Mouse (Mus musculus): ENCODE measurements around the gene Olfr281.

Olfr281 gene

DNA sequence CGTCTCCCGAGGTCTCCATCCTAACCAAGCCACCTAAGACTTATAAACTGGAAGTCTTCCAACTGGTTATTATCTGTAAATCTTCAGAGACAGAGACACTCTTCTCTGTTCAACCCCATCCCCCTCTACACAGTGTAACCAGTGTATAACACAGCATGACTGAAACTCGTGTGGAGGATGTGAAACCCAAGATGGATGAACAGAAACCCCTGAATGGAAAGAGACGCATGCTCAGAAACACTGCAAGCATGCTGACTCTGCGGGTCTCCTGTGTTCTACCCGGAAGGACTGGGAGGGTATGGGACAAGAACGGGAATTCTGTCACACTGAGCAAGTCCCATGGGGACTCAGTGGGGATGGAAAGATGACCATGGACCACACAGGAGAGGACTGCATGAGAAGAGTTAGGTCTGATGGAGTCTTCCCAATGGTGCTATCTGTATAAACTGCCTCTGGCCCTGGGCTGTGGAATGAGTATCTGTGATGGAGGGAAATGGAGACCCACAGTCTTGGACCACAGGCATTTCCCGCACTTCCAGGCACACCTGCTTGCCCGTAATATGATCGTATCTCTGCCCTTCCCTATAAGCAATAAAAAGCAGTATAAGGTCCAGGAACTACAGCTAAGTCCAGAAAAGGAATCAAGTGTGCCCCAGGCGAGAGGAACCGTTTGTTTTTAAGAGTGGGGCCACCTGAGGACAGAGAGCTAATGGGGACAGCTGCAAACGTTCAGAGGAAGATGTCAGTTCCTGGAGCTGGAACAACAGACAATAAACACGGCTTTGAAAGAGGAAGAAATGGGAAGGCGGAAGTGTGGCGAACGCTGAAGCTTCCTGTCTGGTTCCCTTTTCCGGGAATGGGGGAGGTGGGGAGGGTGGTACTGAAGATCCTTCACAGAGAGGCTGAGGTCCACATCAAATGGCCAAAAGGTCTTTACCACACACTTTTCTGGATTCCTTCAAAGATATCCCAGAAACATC, 31.8 kb downstream of the Olfr281 start:
- DNase-seq (ENCODE audit: low spot score in 2 of 2) = peak in 1 of 2 experiments; percentile 31

DNA sequence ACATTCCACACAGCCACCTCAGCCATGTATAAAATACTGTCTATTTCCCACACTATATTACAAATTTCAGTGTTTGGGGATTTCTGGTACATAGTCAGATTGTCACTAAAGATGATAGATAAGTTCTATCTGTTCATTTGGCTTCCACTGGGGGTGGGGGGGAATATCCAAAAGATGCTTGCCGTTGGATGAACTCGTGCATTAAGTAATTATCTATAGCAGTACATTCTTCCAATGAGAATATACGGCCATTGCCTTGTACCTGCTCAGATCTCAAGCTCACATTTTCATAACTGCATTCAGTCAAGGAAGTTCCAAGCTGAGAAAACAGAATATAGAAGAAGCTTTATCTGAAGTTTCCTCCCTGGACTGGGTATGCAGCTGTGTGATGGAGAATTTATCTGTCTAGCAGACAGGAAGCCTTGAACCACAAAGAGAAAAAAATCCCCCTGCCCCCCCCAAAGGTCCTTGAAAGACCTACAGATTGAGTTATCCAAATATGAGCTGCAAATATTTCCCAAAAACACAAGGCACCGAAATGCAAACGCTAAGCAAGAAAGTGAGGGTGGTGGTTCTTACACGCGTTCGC, 34.1 kb downstream of the Olfr281 start:
- no peak for DNase-seq (ENCODE audit: low spot score in 2 of 2)

DNA sequence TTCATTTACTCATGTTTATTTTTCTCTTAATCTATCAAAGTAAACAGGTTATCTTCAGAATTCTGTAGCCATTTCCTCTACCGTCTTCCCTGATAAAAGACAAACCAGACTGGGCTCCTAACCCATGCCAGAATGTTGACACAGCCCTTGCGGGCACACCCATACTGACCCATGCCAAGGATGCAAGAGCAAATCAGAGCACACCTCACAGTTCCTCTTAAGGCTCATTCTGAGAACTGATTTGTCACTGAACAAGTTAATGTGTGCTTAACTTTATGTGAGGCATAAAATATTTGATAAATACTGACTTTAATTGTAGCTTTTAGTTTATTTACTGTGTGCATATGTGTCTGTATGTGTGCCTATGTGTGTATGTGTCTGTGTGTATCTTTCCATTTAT, 38.9 kb downstream of the Olfr281 start:
- no peak for DNase-seq (ENCODE audit: low spot score in 2 of 2)

DNA sequence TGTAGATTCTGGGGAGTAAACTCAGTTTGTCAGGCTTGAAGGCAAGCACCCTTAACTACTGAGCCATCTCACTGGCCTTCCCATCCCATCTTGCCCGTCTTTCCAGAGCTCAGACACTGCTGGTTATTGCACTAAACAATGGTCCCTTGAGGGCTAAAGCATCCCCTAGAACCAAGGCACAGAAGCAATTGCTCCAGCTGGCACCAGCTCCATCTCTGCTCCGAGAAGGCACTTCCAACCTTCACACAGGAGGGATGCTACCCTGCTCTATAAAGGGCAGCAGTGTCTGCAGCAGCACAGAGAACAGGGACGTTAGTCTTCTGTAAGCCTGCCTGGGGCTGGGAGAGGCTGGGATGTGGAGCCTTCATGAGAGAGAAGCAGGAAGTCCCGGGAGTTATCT, 39.7 kb downstream of the Olfr281 start, which contains the start of gene Olfr279:
TSS of gene Olfr279 (plus strand) at position 301 of the 400 bp plus-strand sequence.
- DNase-seq (ENCODE audit: low spot score in 2 of 2) = no peak

DNA sequence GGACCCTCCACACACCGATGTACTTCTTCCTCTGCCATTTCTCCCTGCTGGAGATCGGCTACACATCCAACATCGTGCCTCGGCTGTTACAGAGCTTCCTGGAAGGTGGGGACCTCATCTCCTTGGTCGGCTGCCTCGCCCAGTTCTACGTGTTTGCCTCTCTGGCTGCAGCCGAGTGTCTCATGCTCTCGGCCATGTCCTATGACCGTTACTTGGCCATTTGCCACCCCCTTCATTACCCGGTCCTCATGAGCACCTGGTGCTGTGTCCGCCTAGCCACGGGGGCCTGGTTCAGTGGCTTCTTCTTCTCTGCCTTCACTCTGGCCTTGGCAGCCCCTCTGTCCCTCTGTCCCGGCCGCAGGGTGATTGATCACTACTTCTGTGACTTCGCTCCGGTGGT, 45.2 kb downstream of the Olfr281 start:
- DNase-seq (ENCODE audit: low spot score in 2 of 2) = no peak

DNA sequence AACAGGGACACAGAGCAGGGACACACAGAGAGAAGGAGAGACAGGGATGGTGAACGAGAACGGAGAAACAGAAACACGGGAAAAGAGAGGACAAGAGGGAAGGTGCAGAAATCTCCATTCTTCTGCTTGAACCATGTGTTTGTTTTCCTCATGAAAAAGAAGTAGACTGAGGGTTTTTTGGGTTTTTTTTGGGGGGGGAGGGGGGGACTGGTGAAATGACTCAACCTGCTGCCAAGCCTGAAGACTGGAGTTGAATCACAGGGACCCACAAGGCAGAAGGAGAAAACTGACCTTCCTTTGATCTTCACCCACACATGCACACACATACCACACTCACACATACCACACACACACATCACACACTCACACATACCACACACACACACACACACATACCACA, 50.9 kb downstream of the Olfr281 start:
- DNase-seq (ENCODE audit: low spot score in 2 of 2) = no peak

DNA sequence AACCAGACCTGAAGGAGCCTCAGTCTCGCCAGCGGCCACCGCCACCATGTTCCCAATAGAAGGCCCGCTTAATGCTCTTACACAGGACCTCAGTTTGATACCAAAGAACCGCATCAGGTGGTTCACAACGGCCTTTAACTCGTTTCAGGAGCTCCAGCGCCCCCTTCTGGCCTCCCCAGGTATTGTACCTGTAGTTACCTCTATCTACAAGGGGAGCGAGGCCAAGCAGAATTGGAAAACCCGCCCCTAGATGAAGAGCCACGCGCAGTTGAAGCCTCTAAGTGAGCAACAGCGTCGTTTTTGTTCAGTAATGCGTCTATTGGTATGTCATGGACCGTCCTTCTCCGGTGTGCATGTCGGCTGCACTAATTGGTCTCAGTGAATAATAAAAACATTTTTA, 52.1 kb downstream of the Olfr281 start:
- DNase-seq (ENCODE audit: low spot score in 2 of 2) = peak; percentile 32 to 79

DNA sequence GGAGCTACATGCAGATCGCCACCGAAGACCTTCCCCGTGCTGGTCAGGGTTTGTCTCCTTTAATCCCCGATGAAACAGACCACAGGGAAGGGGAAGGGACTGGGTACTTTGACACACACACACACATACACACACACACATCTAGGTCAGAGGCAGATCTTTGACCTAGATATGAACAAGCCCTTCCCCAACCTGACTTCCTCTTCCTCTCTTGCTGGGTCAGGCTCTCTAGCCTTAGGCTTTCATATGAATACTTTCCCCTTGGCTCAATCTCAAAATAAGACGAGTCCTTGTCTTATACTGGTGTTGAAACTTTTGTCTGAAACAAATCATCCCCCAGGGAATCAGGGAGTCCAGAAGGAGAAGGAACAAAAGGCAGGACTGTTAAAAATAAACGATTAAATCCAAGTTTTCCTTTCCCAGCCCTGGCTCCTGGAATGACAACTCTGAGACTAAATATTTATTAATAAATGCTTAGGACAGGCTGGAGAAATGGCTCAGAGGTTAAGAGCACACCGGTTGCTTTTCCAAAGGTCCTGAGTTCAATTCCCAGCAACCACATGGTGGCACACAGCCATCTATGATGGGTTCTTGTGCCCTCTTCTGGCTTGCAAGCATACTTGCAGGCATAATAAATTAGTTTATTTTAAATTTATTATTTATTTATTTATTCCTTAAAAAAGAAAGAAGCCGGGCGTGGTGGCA, 54.0 kb downstream of the Olfr281 start:
- DNase-seq (ENCODE audit: low spot score in 2 of 2) = no peak

DNA sequence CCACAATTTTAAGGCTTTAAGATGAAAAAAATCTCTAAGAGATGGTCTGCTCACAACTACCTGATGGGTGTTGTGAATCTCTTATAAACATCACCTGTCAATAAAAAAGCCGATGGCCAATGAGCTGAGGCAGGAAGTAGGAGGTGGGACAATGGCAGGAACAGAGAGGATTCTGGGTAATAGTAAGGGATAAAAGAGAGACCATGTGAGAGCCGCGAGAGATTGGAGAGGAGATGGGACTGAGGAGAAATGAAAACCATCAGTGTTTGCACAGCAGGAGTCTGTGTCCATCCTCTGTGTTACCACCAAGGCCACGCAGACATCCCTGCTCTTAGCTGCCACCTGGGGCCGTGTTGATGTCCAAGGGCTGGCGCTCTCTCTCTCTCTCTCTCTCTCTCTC, 54.9 kb downstream of the Olfr281 start:
- DNase-seq (ENCODE audit: low spot score in 2 of 2) = no peak

DNA sequence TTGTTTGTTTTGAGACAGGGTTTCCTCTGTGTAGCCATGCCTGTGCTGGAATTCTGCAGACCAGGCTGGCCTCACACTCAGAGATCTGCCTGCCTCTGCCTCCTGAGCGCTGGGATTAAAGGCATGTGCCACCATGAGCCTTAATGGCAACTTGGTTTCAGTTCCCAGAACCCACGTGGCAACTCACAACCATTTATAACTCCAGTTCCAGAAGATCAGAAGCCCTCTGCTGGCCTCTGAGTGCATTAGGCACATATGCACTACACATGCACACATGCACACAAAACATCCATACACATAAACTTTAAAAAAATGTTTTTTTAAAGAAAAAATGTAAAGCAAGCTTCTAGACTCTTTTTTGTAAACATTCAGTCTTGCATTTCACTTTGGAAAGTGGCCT, 57.0 kb downstream of the Olfr281 start:
- DNase-seq (ENCODE audit: low spot score in 2 of 2) = no peak
